Mouse (Mus musculus) lung, adult 2 months (tissue): Measurements from ENCODE around the gene Gm7137. TPM values are rescaled to one million over a fixed set of nuclear protein-coding genes. Genes with fewer than 3 reads are reported as not detected.
"Not testable (repeated sequence)": the region's sequence is repeated elsewhere in the genome, so short reads cannot be mapped to it uniquely, and the experiment has no call there.

Experiments
- DNase-seq: peaks from one replicate; pipeline ENCODE4 v3.0.0; 2022
- H3K4me1 ChIP-seq: fragments of 200-500 bp; 2 replicates; pipeline ENCODE4 v1.6.1; 2011; ENCODE audit warnings: low read length; ENCODE audit not compliant: control insufficient read depth, insufficient read depth
- H3K4me3 ChIP-seq: fragments of 200-500 bp; replicated peaks from 2 replicates; pipeline ENCODE3; 2011; ENCODE audit warnings: low read depth, mild to moderate bottlenecking, control low read depth, low read length; ENCODE audit errors: extremely low read depth
- CTCF ChIP-seq: fragments of 200-500 bp; IDR thresholded peaks from 2 replicates; pipeline ENCODE4 v1.5.1; 2011; ENCODE audit warnings: mild to moderate bottlenecking, low read length, control low read depth; ENCODE audit not compliant: insufficient read depth
- POLR2A ChIP-seq: fragments of 200-500 bp; IDR thresholded peaks from 2 replicates; pipeline ENCODE4 v1.6.1; 2011; ENCODE audit warnings: low read depth, mild to moderate bottlenecking, control low read depth, low read length, borderline replicate concordance; ENCODE audit errors: extremely low read depth
- WGBS: fragments of 180-500 bp; shearing (Covaris S2); methylation state at CpG from one replicate; pipeline ENCODE4 v1.1.7; 2018; 5-methylcytosine and 5-hydroxymethylcytosine counted together
- polyA plus RNA-seq: library from polyadenylated mRNA; depleted of rRNA; stranded (reverse); fragments of >200 nt; gene quantifications from 2 replicates; pipeline ENCODE4 v1.2.3, GENCODE M21; 2012; rRNA removed

The Gm7137 gene
- polyA plus RNA-seq, 1 experiment: not detected

DNA sequence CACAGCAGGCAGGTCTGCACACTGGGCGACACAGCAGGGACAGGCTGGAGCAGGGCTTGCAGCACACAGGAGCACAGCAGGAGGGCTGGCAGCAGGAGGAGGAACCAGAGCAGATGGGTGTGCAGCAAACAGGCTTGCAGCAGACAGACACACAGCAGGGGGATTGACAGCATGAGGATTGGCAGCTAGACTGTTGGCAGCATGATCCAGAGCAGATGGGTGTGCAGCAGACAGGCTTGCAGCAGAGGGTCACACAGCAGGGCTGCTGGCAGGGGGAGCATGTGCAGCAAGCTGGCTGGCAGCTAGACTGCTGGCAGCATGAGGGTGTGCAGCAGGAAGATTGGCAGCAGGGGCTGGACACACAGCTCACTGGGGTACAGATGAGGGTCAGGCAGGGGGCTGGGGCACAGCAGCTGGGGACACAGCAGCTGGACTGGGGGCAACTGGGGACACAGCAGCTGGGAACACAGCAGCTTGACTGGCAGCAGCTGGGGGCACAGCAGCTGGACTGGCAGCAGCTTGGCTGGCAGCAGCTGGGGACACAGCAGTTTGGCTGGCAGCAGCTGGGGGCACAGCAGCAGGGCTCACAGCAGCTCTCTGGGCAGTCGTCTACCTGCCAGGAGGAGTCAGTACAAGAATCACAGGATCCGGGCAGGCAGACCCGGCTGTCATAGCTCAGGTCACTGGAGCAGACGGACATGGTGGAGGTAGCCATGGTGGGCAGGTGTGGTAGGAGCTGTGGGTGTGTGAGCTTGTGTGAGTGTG is 45.9 kb downstream of the Gm7137 start, which contains the start of gene Gm18596:
TSS of gene Gm18596 (minus strand) at position 715 of the 765 bp plus-strand sequence.
- not testable (repeated sequence) for H3K4me1 ChIP-seq, DNase-seq, H3K4me3 ChIP-seq
- 56% methylated on average over 5 of the region's 5 CpGs for WGBS

DNA sequence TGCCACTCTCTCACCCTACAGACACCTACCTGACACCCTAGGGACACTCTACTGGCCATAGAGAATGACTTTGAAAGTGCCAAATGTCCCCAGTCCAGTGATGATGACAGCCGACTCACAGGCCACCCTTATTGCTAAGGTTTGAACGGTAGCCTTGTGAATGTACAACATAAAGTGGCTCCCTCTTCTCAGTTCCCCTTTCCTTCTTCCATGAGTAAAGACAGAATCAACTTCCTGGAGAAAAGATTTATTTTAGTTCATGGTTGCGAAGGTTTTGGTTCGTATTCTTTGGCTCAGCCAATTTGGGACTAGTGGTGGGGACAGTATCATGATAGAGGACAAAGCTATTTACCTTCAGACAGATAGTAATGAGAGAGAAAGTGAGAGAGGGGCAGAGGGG is 49.1 kb downstream of the Gm7137 start:
- TF ChIP-seq POLR2A (no peak), CTCF (no peak)
- DNase-seq: no peak
- 77% methylated on average over 4 of the region's 4 CpGs for WGBS
- Histone ChIP-seq H3K4me1 (no peaks in the 10 kb centered on the region), H3K4me3 (no peak overlapping the region)

Other genes starting within 250 kb of the Gm7137 start
- 199 and 223 TPM in 2 replicates for gene Pttg1ip, start 206.5 kb downstream of the Gm7137 start, polyA plus RNA-seq
- 201 and 261 TPM in 2 replicates for gene Sumo3, start 182.1 kb downstream of the Gm7137 start, polyA plus RNA-seq
- not detected in 2 replicates for gene Gm49325, start 182.0 kb downstream of the Gm7137 start, polyA plus RNA-seq
- gene Ube2g2, start 165.9 kb downstream of the Gm7137 start, polyA plus RNA-seq: 41.6 and 54.2 TPM in 2 replicates
- 0.06 and 0.43 TPM in 2 replicates for gene Tspear, start 101.6 kb downstream of the Gm7137 start, polyA plus RNA-seq
- gene Gm19402, start 97.4 kb downstream of the Gm7137 start, polyA plus RNA-seq: not detected in 2 replicates
- gene Gm9508, start 91.0 kb downstream of the Gm7137 start, polyA plus RNA-seq: not detected in 2 replicates
- gene Gm10272, start 81.6 kb downstream of the Gm7137 start, polyA plus RNA-seq: not detected in 2 replicates
- gene Gm10024, start 76.7 kb downstream of the Gm7137 start, polyA plus RNA-seq: not detected in 2 replicates
- 1.4 TPM in 1 of 2 replicates, not detected in the other for gene Gm10142, start 72.4 kb downstream of the Gm7137 start, polyA plus RNA-seq
- 0.86 TPM in 1 of 2 replicates, not detected in the other for gene Krtap12-1, start 67.6 kb downstream of the Gm7137 start, polyA plus RNA-seq
- not detected in 2 replicates for gene Gm10100, start 61.7 kb downstream of the Gm7137 start, polyA plus RNA-seq
- not detected in 2 replicates for gene Gm18596, start 45.6 kb downstream of the Gm7137 start, polyA plus RNA-seq
- not detected in 2 replicates for gene Gm9736, start 36.8 kb downstream of the Gm7137 start, polyA plus RNA-seq
- gene Gm3233, start 28.5 kb downstream of the Gm7137 start, polyA plus RNA-seq: not detected in 2 replicates
- gene Gm3238, start 16.9 kb downstream of the Gm7137 start, polyA plus RNA-seq: not detected in 2 replicates
- not detected in 2 replicates for gene Gm7138, start 11.3 kb downstream of the Gm7137 start, polyA plus RNA-seq
- gene Gm3250, start 5.7 kb downstream of the Gm7137 start, polyA plus RNA-seq: not detected in 2 replicates
- gene Gm9639, start 6.9 kb upstream of the Gm7137 start, polyA plus RNA-seq: not detected in 2 replicates
- not detected in 2 replicates for gene Gm19668, start 10.9 kb upstream of the Gm7137 start, polyA plus RNA-seq
- gene Gm9507, start 23.6 kb upstream of the Gm7137 start, polyA plus RNA-seq: not detected in 2 replicates
- not detected in 2 replicates for gene Gm2696, start 26.5 kb upstream of the Gm7137 start, polyA plus RNA-seq
- not detected in 2 replicates for gene Krtap10-4, start 38.9 kb upstream of the Gm7137 start, polyA plus RNA-seq
- gene Krtap10-10, start 47.7 kb upstream of the Gm7137 start, polyA plus RNA-seq: not detected in 2 replicates
- not detected in 2 replicates for gene Gm36176, start 58.6 kb upstream of the Gm7137 start, polyA plus RNA-seq
- not detected in 2 replicates for gene Gm10318, start 64.7 kb upstream of the Gm7137 start, polyA plus RNA-seq
- gene Gm3285, start 73.8 kb upstream of the Gm7137 start, polyA plus RNA-seq: not detected in 2 replicates
- 0.77 and 0.93 TPM in 2 replicates for gene Lrrc3, start 114.3 kb upstream of the Gm7137 start, polyA plus RNA-seq
- 2.2 and 3.9 TPM in 2 replicates for gene Trpm2, start 182.4 kb upstream of the Gm7137 start, polyA plus RNA-seq
- gene 1810043G02Rik, start 190.3 kb upstream of the Gm7137 start, polyA plus RNA-seq: 46.6 and 46.9 TPM in 2 replicates
- 55.8 and 70.0 TPM in 2 replicates for gene Pfkl, start 221.9 kb upstream of the Gm7137 start, polyA plus RNA-seq